8 mouse cellular contexts compared by ENCODE assay signal in genomic region chr2:164997721-164998428, GRCm38 (mm10). TPM values are rescaled to one million over a fixed set of nuclear protein-coding genes. Genes with fewer than 3 reads are reported as not detected.
DNase-seq lines count a peak whose midpoint lies in the region; ATAC-seq lines count a peak whose summit lies in the region.

No protein-coding gene starts in this region.

- WGBS in forebrain, embryonic 12.5 days, result 2% methylated on average over 51 of the region's 52 CpGs
- 3% methylated on average over 51 of the region's 52 CpGs for WGBS in hindbrain, embryonic 13.5 days
- under 1% methylated on average over 52 of the region's 52 CpGs for WGBS in limb, embryonic 15.5 days

- H3K27me3 ChIP-seq in forebrain, embryonic 12.5 days, result peaks cover 64% of the 10 kb centered on the region
- peaks cover 45% of the 10 kb centered on the region for H3K27me3 ChIP-seq in hindbrain, embryonic 13.5 days
- peaks cover 69% of the 10 kb centered on the region for H3K27me3 ChIP-seq in limb, embryonic 15.5 days

- H3K9ac ChIP-seq in forebrain, embryonic 12.5 days, result peak overlapping the region; percentile 44
- H3K9ac ChIP-seq in hindbrain, embryonic 13.5 days, result peak overlapping the region; percentile 70
- H3K9ac ChIP-seq in limb, embryonic 15.5 days, result peak overlapping the region; percentile 15; the same call in 1 of the 2 replicates

- DNase-seq in testis, postnatal 10 days (ENCODE audit: low spot score), result peak; percentile 60
- DNase-seq in testis, postnatal 14 days (ENCODE audit: low spot score), result no peak
- peak; percentile 43 for DNase-seq in neural tube, embryonic 10.5 days (ENCODE audit: extremely low spot score, low spot score)
- no peak for DNase-seq in left cerebral cortex, adult 8-10 months (ENCODE audit: low spot score in 2 of 2)
- no peak for DNase-seq in urinary bladder, postnatal 4 days (ENCODE audit: low spot score in 2 of 2)

- no peak for ATAC-seq in forebrain, embryonic 12.5 days (ENCODE audit: low FRiP score)
- ATAC-seq in hindbrain, embryonic 13.5 days (ENCODE audit: low FRiP score), result no peak
- ATAC-seq in limb, embryonic 15.5 days (ENCODE audit: insufficient number of reproducible peaks, low FRiP score, low TSS enrichment, low read depth), result no peak

- peak overlapping the region; percentile 28 for H3K4me3 ChIP-seq in forebrain, embryonic 12.5 days (replicated peaks)
- peak overlapping the region; percentile 29 for H3K4me3 ChIP-seq in hindbrain, embryonic 13.5 days
- peak overlapping the region; percentile 36 for H3K4me3 ChIP-seq in limb, embryonic 15.5 days

- peaks cover 18% of the 10 kb centered on the region for H3K4me1 ChIP-seq in forebrain, embryonic 12.5 days
- H3K4me1 ChIP-seq in hindbrain, embryonic 13.5 days (replicated peaks), result peaks cover 32% of the 10 kb centered on the region
- H3K4me1 ChIP-seq in limb, embryonic 15.5 days, result peaks cover 21% of the 10 kb centered on the region

- peak overlapping the region; percentile 47 for H3K4me2 ChIP-seq in forebrain, embryonic 12.5 days
- peak overlapping the region; percentile 53 for H3K4me2 ChIP-seq in hindbrain, embryonic 13.5 days
- peak overlapping the region; percentile 77 for H3K4me2 ChIP-seq in limb, embryonic 15.5 days

- H3K27ac ChIP-seq in forebrain, embryonic 12.5 days, result no peak overlapping the region
- no peak overlapping the region for H3K27ac ChIP-seq in hindbrain, embryonic 13.5 days
- H3K27ac ChIP-seq in limb, embryonic 15.5 days, result no peak overlapping the region

- H3K36me3 ChIP-seq in forebrain, embryonic 12.5 days (replicated peaks), result peaks cover 45% of the 10 kb centered on the region
- peaks cover 66% of the 10 kb centered on the region for H3K36me3 ChIP-seq in hindbrain, embryonic 13.5 days
- H3K36me3 ChIP-seq in limb, embryonic 15.5 days, result peaks cover 37% of the 10 kb centered on the region

- H3K9me3 ChIP-seq in forebrain, embryonic 12.5 days, result no peaks in the 10 kb centered on the region
- H3K9me3 ChIP-seq in hindbrain, embryonic 13.5 days, result no peaks in the 10 kb centered on the region
- H3K9me3 ChIP-seq in limb, embryonic 15.5 days, result no peaks in the 10 kb centered on the region

RNA-seq across cellular contexts. Expression of gene Ncoa5, which starts 36.8 kb away (rescaled TPM):
- 138 and 144 TPM in 2 replicates for polyA plus RNA-seq in forebrain, embryonic 12.5 days (2016; fragmentation: Nextera tagmentation; extraction: Ambion mirVana)
- 119 and 128 TPM in 2 replicates for polyA plus RNA-seq in hindbrain, embryonic 13.5 days (2015; fragmentation: Nextera tagmentation; extraction: Ambion mirVana)
- 51.9 and 62.9 TPM in 2 replicates for polyA plus RNA-seq in limb, embryonic 15.5 days (2015; fragmentation: Nextera tagmentation; extraction: Ambion mirVana)
- total RNA-seq in left cerebral cortex, adult 8-10 months (2022), result 10 to 100 TPM; 41.4 to 50.4 (median 44.6) TPM

RNA-seq across cellular contexts. Expression of gene Slc12a5, which starts 37.3 kb away (rescaled TPM):
- 5.6 and 6.2 TPM in 2 replicates for polyA plus RNA-seq in forebrain, embryonic 12.5 days (2016; fragmentation: Nextera tagmentation; extraction: Ambion mirVana)
- 21.4 and 22.1 TPM in 2 replicates for polyA plus RNA-seq in hindbrain, embryonic 13.5 days (2015; fragmentation: Nextera tagmentation; extraction: Ambion mirVana)
- 0.51 and 0.97 TPM in 2 replicates for polyA plus RNA-seq in limb, embryonic 15.5 days (2015; fragmentation: Nextera tagmentation; extraction: Ambion mirVana)
- total RNA-seq in left cerebral cortex, adult 8-10 months (2022), result 100 to 1,000 TPM; 509 to 530 (median 524) TPM

RNA-seq across cellular contexts. Expression of gene Mmp9, which starts 57.3 kb away (rescaled TPM):
- 3.6 and 4.4 TPM in 2 replicates for polyA plus RNA-seq in forebrain, embryonic 12.5 days (2016; fragmentation: Nextera tagmentation; extraction: Ambion mirVana)
- 23.8 and 25.2 TPM in 2 replicates for polyA plus RNA-seq in hindbrain, embryonic 13.5 days (2015; fragmentation: Nextera tagmentation; extraction: Ambion mirVana)
- polyA plus RNA-seq in limb, embryonic 15.5 days (2015; fragmentation: Nextera tagmentation; extraction: Ambion mirVana), result 22.2 and 52.4 TPM in 2 replicates
- total RNA-seq in left cerebral cortex, adult 8-10 months (2022), result 1 to 10 TPM in 3 of 4 experiments, under 1 TPM in 1; 0.87 to 2.5 (median 1.5) TPM

RNA-seq across cellular contexts. Expression of gene Cd40, which starts 57.6 kb away (rescaled TPM):
- polyA plus RNA-seq in forebrain, embryonic 12.5 days (2016; fragmentation: Nextera tagmentation; extraction: Ambion mirVana), result 2.7 and 4.8 TPM in 2 replicates
- polyA plus RNA-seq in hindbrain, embryonic 13.5 days (2015; fragmentation: Nextera tagmentation; extraction: Ambion mirVana), result 8.1 and 8.6 TPM in 2 replicates
- polyA plus RNA-seq in limb, embryonic 15.5 days (2015; fragmentation: Nextera tagmentation; extraction: Ambion mirVana), result 7.0 and 7.5 TPM in 2 replicates
- total RNA-seq in left cerebral cortex, adult 8-10 months (2022), result under 1 TPM; 0.23 to 0.81 (median 0.59) TPM

Comparison
In these comparisons a context has a peak if more than half of its experiments do, and no peak if none do; other contexts are left out.
1. DNase-seq: peak in testis, postnatal 10 days (single experiment) and neural tube, embryonic 10.5 days (single experiment); none in testis, postnatal 14 days (single experiment), left cerebral cortex, adult 8-10 months (0 of 2) and urinary bladder, postnatal 4 days (0 of 2).
2. H3K9ac ChIP-seq: peak in every context shown above with its lines; median percentile 70 in hindbrain, embryonic 13.5 days; 44 in forebrain, embryonic 12.5 days; 15 in limb, embryonic 15.5 days.
3. Peak in every context shown above with its lines, with median percentiles within 50 percentile points of each other: H3K4me2 ChIP-seq and H3K4me3 ChIP-seq.